Mouse (Mus musculus) kidney, adult 10 weeks (tissue): ENCODE data around the gene Gm49673. TPM values are rescaled to one million over a fixed set of nuclear protein-coding genes. Genes with fewer than 3 reads are reported as not detected.

Source experiments
- polyA plus RNA-seq: library from polyadenylated mRNA; stranded (reverse); fragments of 350-450 nt; fragmentation: Illumina TruSeq; extraction: RNeasy Lipid Tissue Mini Kit (QIAGEN cat#74804); gene quantifications from one replicate; pipeline ENCODE4 v1.2.3, GENCODE M21; 2014; ENCODE audit warnings: low read depth, low replicate concordance

Gm49673 gene
- polyA plus RNA-seq = not detected

DNA sequence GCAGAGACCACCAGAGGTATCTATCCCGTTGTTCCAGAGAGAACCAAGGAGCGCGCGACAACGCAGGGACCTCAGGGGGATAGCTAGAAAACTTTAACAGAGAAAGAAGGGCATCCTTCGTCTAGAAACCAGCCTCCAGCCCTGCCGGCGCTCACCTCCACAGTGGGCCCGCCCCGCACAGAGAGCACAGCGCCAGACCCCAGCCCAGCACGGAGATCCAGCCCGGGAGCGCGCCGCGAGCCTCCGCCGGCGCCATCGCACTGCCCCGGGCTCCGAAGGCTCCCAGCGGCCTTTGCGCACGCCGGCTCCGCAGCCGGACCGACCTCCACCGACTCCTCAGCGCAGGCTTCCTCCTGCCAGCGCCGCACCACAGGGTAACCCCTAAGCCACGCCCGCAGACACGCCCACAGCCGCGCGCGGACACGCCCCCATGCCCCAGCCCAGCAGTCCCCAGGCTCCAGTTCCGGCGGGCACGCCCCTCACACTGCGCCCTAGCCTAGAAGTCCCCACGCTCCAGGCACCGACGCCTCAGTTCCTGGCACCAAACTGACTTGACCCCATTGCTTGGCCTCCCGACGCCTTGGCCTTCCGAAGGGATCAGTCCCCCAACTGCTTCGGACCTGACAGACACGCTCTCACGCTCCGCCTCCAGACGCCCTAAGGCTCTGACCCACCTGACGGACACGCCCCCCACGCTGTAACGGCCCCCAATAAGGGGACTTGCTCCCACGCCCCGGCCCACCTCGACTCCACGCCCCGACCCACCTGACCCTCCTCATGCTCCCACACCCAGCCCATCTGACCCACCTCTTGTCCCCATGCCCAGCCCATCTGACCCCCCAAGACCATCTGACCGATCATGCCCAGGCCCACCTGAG lies at the start of gene Gm49673, which contains the start of gene Rnaset2a:
Gene Gm49673, minus strand, starts transcription at position 350 of the 878 bp plus-strand sequence.
Gene Rnaset2a, minus strand, starts transcription at position 659 of the 878 bp plus-strand sequence.

DNA sequence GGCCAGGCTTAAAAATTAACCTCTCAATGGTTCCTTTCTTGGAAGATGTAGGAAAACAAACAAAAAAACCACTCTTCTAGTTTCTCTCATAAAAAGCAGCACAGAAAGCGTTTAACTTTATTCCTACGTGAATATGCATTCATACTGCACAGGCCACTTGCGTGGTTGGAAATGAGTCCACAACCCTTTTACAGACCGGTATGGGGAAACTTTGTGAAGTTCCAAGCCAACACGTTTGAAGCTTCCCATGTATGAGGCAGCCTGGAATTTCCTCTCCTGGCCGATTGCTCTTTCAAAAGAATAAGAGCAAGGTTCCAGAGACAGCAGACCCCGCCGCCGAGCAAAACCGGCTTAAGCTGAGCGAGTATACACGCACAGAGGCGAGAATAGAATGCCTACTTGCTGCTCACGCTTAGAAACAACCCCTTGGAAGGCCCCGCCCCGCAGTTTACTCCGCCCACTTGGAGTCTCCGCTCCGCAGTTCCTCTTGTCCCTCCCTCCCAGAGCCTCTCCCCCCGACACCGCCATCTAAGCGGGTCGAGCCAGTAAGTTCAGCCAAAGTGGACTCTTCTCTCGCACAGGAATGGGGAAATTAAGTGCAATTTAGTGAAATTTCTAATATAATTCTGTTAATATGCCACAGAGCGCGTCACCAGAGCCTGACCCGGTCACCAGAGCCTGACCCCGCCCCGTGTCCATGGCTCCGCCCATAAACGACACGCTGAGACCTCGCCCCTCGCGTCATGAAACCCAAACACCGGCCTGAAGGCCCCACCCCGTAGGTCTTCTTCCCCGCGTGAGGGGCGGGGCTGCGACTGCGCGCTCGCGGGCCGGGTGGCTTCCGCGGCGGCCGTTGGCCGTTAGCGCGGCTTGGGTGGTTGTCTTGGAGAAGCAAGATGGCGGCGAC lies 17.4 kb upstream of the Gm49673 start, which contains the start of gene Fgfr1op:
Gene Fgfr1op, plus strand, starts transcription at position 801 of the 907 bp plus-strand sequence.

Other genes with a start within 250 kb of the Gm49673 start
- 0.36 TPM for gene Tagap, start 221.8 kb downstream of the Gm49673 start, polyA plus RNA-seq
- gene Rsph3a, start 202.2 kb downstream of the Gm49673 start, polyA plus RNA-seq = 51.6 TPM
- 27.0 TPM for gene Rnaset2a, start 309 bp upstream of the Gm49673 start, polyA plus RNA-seq
- 35.3 TPM for gene Fgfr1op, start 17.7 kb upstream of the Gm49673 start, polyA plus RNA-seq
- not detected for gene Ccr6, start 88.3 kb upstream of the Gm49673 start, polyA plus RNA-seq
- 1,141 TPM for gene Mpc1, start 135.1 kb upstream of the Gm49673 start, polyA plus RNA-seq
- gene Sft2d1, start 163.3 kb upstream of the Gm49673 start, polyA plus RNA-seq = 83.6 TPM
- gene Prr18, start 189.7 kb upstream of the Gm49673 start, polyA plus RNA-seq = 0.12 TPM
- gene T2, start 208.2 kb upstream of the Gm49673 start, polyA plus RNA-seq = not detected